ENCODE assay signal across 9 mouse cellular contexts in the genomic region with DNA sequence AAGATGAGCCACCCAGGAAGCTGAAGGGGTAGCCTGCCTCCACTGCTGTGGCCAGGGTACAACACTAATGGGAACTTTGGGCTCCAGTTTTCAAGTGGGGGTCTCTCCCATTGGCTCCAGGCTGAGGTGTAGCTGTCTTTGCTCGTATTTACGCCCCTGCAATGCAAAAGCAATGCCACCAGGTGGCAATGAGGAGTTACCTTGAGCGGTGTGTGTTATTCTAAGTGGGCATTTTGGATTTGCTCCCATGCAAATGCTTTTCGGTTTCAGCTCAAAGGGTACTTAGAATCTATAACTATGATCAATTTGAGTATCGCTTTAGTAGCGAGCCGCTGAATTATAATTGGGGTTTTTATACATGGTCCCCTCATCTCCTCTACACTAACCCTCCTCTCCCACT. TPM values are rescaled to one million over a fixed set of nuclear protein-coding genes. Genes with fewer than 3 reads are reported as not detected.
DNase-seq lines count a peak whose midpoint lies in the region; ATAC-seq and TF ChIP-seq lines count a peak whose summit lies in the region.
"Had no signal": no experiment of that assay in that cellular context is flagged by ENCODE, and none has a peak within 500 bp of the region (broad histone marks: within the 10 kb centered on the region; RNA-seq: fewer than 3 reads in every experiment).

No protein-coding gene starts in this region.

- H3K4me3 ChIP-seq in heart, embryonic 15.5 days: no peak overlapping the region
- no peak overlapping the region for H3K4me3 ChIP-seq in testis, adult 2 months (ENCODE audit: control insufficient read depth, low read depth, low read length)
- H3K4me3 ChIP-seq in limb, embryonic 13.5 days: no peak overlapping the region
- no peak overlapping the region for H3K4me3 ChIP-seq in intestine, embryonic 15.5 days (replicated peaks)
- H3K4me3 ChIP-seq: stomach, embryonic 15.5 days had no signal

- intact Hi-C loops in heart, postnatal 25 days (cut with DNase I): loop anchor here (1.0 to 2.0 kb wide), 3 partner anchors 44 to 107 kb away; a partner anchor contains a TSS

- H3K4me2 ChIP-seq in heart, embryonic 15.5 days: no peak overlapping the region
- no peak overlapping the region for H3K4me2 ChIP-seq in limb, embryonic 13.5 days (replicated peaks)
- no peak overlapping the region for H3K4me2 ChIP-seq in intestine, embryonic 15.5 days (replicated peaks)
- H3K4me2 ChIP-seq: stomach, embryonic 15.5 days had no signal

- ATAC-seq in heart, embryonic 15.5 days (replicated peaks; ENCODE audit: insufficient number of reproducible peaks, insufficient read depth, low FRiP score, low read depth): no peak
- ATAC-seq in limb, embryonic 13.5 days (ENCODE audit: low FRiP score, low read depth): no peak
- ATAC-seq in intestine, embryonic 15.5 days: no peak

- H3K36me3 ChIP-seq in heart, embryonic 15.5 days: no peaks in the 10 kb centered on the region
- H3K36me3 ChIP-seq in testis, adult 2 months (ENCODE audit: control insufficient read depth, insufficient read depth, low read length): no peaks in the 10 kb centered on the region
- peaks cover under 1% of the 10 kb centered on the region for H3K36me3 ChIP-seq in limb, embryonic 13.5 days
- H3K36me3 ChIP-seq in intestine, embryonic 15.5 days: no peaks in the 10 kb centered on the region
- H3K36me3 ChIP-seq: stomach, embryonic 15.5 days had no signal

- peaks cover 60% of the 10 kb centered on the region for H3K4me1 ChIP-seq in heart, embryonic 15.5 days (replicated peaks)
- H3K4me1 ChIP-seq in testis, adult 2 months (ENCODE audit: control insufficient read depth, insufficient read depth, low read length): no peaks in the 10 kb centered on the region
- H3K4me1 ChIP-seq in limb, embryonic 13.5 days: peaks cover 70% of the 10 kb centered on the region
- H3K4me1 ChIP-seq in intestine, embryonic 15.5 days (replicated peaks): peaks cover 41% of the 10 kb centered on the region

- H3K9ac ChIP-seq in heart, embryonic 15.5 days: no peak overlapping the region
- H3K9ac ChIP-seq in limb, embryonic 13.5 days: no peak overlapping the region
- no peak overlapping the region for H3K9ac ChIP-seq in intestine, embryonic 15.5 days
- H3K9ac ChIP-seq: stomach, embryonic 15.5 days had no signal

- DNase-seq in heart, postnatal 25 days (ENCODE audit: low spot score): no peak
- DNase-seq in testis, postnatal 14 days (ENCODE audit: low spot score): no peak
- peak; percentile 53 for DNase-seq in embryo, embryonic 9.5 days (ENCODE audit: extremely low spot score)
- peak; percentile 68 for DNase-seq in thymus, postnatal 14 days

- no peak for TF ChIP-seq POLR2A in testis, adult 2 months (IDR thresholded peaks at IDR 0.05; ENCODE audit: control insufficient read depth, low read depth, low read length)

- 52% methylated on average over 7 of the region's 7 CpGs for WGBS in heart, embryonic 15.5 days
- 56% methylated on average over 7 of the region's 7 CpGs for WGBS in limb, embryonic 13.5 days
- WGBS in intestine, embryonic 15.5 days: 59% methylated on average over 7 of the region's 7 CpGs

- TF ChIP-seq CTCF in testis, adult 2 months (IDR thresholded peaks at IDR 0.05; ENCODE audit: control insufficient read depth, insufficient read depth, insufficient replicate concordance, low read depth, low read length): peak; percentile 23; the same call in 1 of the 2 replicates

- peak overlapping the region; percentile 66; the same call in 1 of the 2 replicates for H3K27ac ChIP-seq in heart, embryonic 15.5 days
- H3K27ac ChIP-seq in testis, adult 2 months (ENCODE audit: control insufficient read depth, insufficient read depth, low read depth, low read length): no peak overlapping the region
- H3K27ac ChIP-seq in limb, embryonic 13.5 days: peak overlapping the region; percentile 95
- H3K27ac ChIP-seq in intestine, embryonic 15.5 days: no peak overlapping the region
- H3K27ac ChIP-seq: stomach, embryonic 15.5 days had no signal

- no peaks in the 10 kb centered on the region for H3K9me3 ChIP-seq in heart, embryonic 15.5 days (replicated peaks)
- no peaks in the 10 kb centered on the region for H3K9me3 ChIP-seq in limb, embryonic 13.5 days
- H3K9me3 ChIP-seq in intestine, embryonic 15.5 days: no peaks in the 10 kb centered on the region
- H3K9me3 ChIP-seq: stomach, embryonic 15.5 days had no signal

- H3K27me3 ChIP-seq in heart, embryonic 15.5 days: no peaks in the 10 kb centered on the region
- no peaks in the 10 kb centered on the region for H3K27me3 ChIP-seq in testis, adult 2 months (ENCODE audit: control insufficient read depth, insufficient read depth, low read length)
- H3K27me3 ChIP-seq in limb, embryonic 13.5 days: no peaks in the 10 kb centered on the region
- H3K27me3 ChIP-seq in intestine, embryonic 15.5 days (replicated peaks): no peaks in the 10 kb centered on the region
- H3K27me3 ChIP-seq: stomach, embryonic 15.5 days had no signal

RNA-seq across cellular contexts. Expression of a gene that starts 57.6 kb away (rescaled TPM):
- 48.1 and 49.3 TPM in 2 replicates for polyA plus RNA-seq in heart, embryonic 15.5 days (2015; fragmentation: Nextera tagmentation; extraction: Ambion mirVana)
- 10 to 100 TPM in 1 of 2 experiments, 1 to 10 TPM in 1; 5.6 to 10.5 TPM for total RNA-seq in heart, postnatal 25 days (2021)
- polyA plus RNA-seq in testis, adult 2 months (2012; rRNA removed): 0.72 and 0.91 TPM in 2 replicates
- 48.6 and 55.5 TPM in 2 replicates for polyA plus RNA-seq in limb, embryonic 13.5 days (2015; fragmentation: Nextera tagmentation; extraction: Ambion mirVana)
- 29.3 and 29.9 TPM in 2 replicates for polyA plus RNA-seq in intestine, embryonic 15.5 days (2015; fragmentation: Nextera tagmentation; extraction: Ambion mirVana)

Comparison
In these comparisons a context has a peak if more than half of its experiments do, and no peak if none do; other contexts are left out.
1. H3K27ac ChIP-seq: peak in heart, embryonic 15.5 days (single experiment) and limb, embryonic 13.5 days (single experiment); none in testis, adult 2 months (single experiment) and intestine, embryonic 15.5 days (single experiment).
2. DNase-seq: peak in embryo, embryonic 9.5 days (single experiment) and thymus, postnatal 14 days (single experiment); none in heart, postnatal 25 days (single experiment) and testis, postnatal 14 days (single experiment).
3. RNA of a gene that starts 57.6 kb away (polyA plus RNA-seq): 48.6 to 55.5 TPM in limb, embryonic 13.5 days, 48.1 to 49.3 TPM in heart, embryonic 15.5 days and 29.3 to 29.9 TPM in intestine, embryonic 15.5 days; 0.72 to 0.91 TPM in testis, adult 2 months; every median in the first group is over 10 times any median in the second.